ENCODE assay signal across 18 mouse cellular contexts in genomic region chr10:24478535-24478934, GRCm38 (mm10).
A peak's percentile ranks its signal among the peaks of the same experiment; 100 is the strongest.
DNase-seq lines count a peak whose midpoint lies in the region; ATAC-seq and TF ChIP-seq lines count a peak whose summit lies in the region.
"Had no signal": no experiment of that assay in that cellular context is flagged by ENCODE, and none has a peak within 500 bp of the region (broad histone marks: within the 10 kb centered on the region; RNA-seq: fewer than 3 reads in every experiment).

No protein-coding gene starts in this region.

- intact Hi-C loops in heart, postnatal 14 days (cut with DNase I), result no loop called here

- DNase-seq in heart, embryonic 10.5 days (ENCODE audit: low spot score), result no peak
- no peak for DNase-seq in heart, postnatal 14 days
- peak; percentile 43 for DNase-seq in lung, postnatal 0 days (ENCODE audit: low spot score)
- DNase-seq in lung, postnatal 14 days, result no peak
- DNase-seq in intestine, embryonic 14.5 days (ENCODE audit: low spot score), result no peak
- DNase-seq in cerebellum, postnatal 10 days, result no peak
- no peak for DNase-seq in cerebellum, adult 18-20 months
- DNase-seq: B cell, adult 2 months; cerebellum, adult 2 months; gastrocnemius, postnatal 36 days; kidney, adult 11 months; thymus, adult 2 months had no signal

- H3K27ac ChIP-seq in heart, embryonic 10.5 days, result peak overlapping the region; percentile 85
- H3K27ac ChIP-seq in lung, postnatal 0 days (ENCODE audit: low read length), result peak overlapping the region; percentile 38; the same call in 1 of the 2 replicates
- H3K27ac ChIP-seq in intestine, embryonic 14.5 days (ENCODE audit: low read depth), result peak overlapping the region; percentile 51; the same call in 1 of the 2 replicates
- H3K27ac ChIP-seq: forebrain, embryonic 12.5 days; hindbrain, embryonic 13.5 days; limb, embryonic 13.5 days; liver, embryonic 15.5 days; neural tube, embryonic 15.5 days had no signal

- TF ChIP-seq EP300 in lung, postnatal 0 days (IDR thresholded peaks at IDR 0.05), result peak; percentile 12; the same call in 1 of the 2 replicates

- H3K27me3 ChIP-seq in heart, embryonic 10.5 days (ENCODE audit: insufficient read depth, poor library complexity, severe bottlenecking), result no peaks in the 10 kb centered on the region
- no peaks in the 10 kb centered on the region for H3K27me3 ChIP-seq in lung, postnatal 0 days (replicated peaks; ENCODE audit: insufficient read depth, low read length)
- H3K27me3 ChIP-seq in intestine, embryonic 14.5 days (replicated peaks; ENCODE audit: control insufficient read depth, insufficient read depth, low read length), result no peaks in the 10 kb centered on the region
- H3K27me3 ChIP-seq: forebrain, embryonic 12.5 days; hindbrain, embryonic 13.5 days; limb, embryonic 13.5 days; liver, embryonic 15.5 days; neural tube, embryonic 15.5 days had no signal

- H3K9ac ChIP-seq in lung, postnatal 0 days (replicated peaks; ENCODE audit: low read depth), result no peak overlapping the region
- H3K9ac ChIP-seq in intestine, embryonic 14.5 days (ENCODE audit: low read length), result no peak overlapping the region
- H3K9ac ChIP-seq: forebrain, embryonic 12.5 days; hindbrain, embryonic 13.5 days; limb, embryonic 13.5 days; liver, embryonic 15.5 days; neural tube, embryonic 15.5 days had no signal

- no peak overlapping the region for H3K4me2 ChIP-seq in lung, postnatal 0 days (replicated peaks; ENCODE audit: low read depth, low read length)
- H3K4me2 ChIP-seq in intestine, embryonic 14.5 days (ENCODE audit: low read length), result no peak overlapping the region
- H3K4me2 ChIP-seq: forebrain, embryonic 12.5 days; hindbrain, embryonic 13.5 days; limb, embryonic 13.5 days; liver, embryonic 15.5 days; neural tube, embryonic 15.5 days had no signal

- TF ChIP-seq CTCF in lung, postnatal 0 days (IDR thresholded peaks at IDR 0.05), result no peak

- H3K9me3 ChIP-seq in heart, embryonic 10.5 days, result no peaks in the 10 kb centered on the region
- H3K9me3 ChIP-seq in lung, postnatal 0 days (ENCODE audit: low read length), result no peaks in the 10 kb centered on the region
- H3K9me3 ChIP-seq in intestine, embryonic 14.5 days (ENCODE audit: control insufficient read depth, low read length), result peaks cover 5% of the 10 kb centered on the region; the same call in 1 of the 2 replicates
- H3K9me3 ChIP-seq: forebrain, embryonic 12.5 days; hindbrain, embryonic 13.5 days; limb, embryonic 13.5 days; liver, embryonic 15.5 days; neural tube, embryonic 15.5 days had no signal

- peak; percentile 77 for ATAC-seq in lung, postnatal 0 days
- no peak for ATAC-seq in intestine, embryonic 14.5 days (replicated peaks; ENCODE audit: low FRiP score, low TSS enrichment, low read depth)
- ATAC-seq: midbrain, embryonic 16.5 days had no signal

- WGBS in heart, embryonic 10.5 days, result 91% methylated on average over 2 of the region's 2 CpGs
- WGBS in lung, postnatal 0 days, result 82% methylated on average over 2 of the region's 2 CpGs
- WGBS in intestine, embryonic 14.5 days, result 89% methylated on average over 2 of the region's 2 CpGs

- H3K4me1 ChIP-seq in heart, embryonic 10.5 days, result peaks cover 17% of the 10 kb centered on the region
- peaks cover under 1% of the 10 kb centered on the region; the same call in 1 of the 2 replicates for H3K4me1 ChIP-seq in lung, postnatal 0 days (ENCODE audit: insufficient read depth, low read depth, low read length)
- H3K4me1 ChIP-seq in intestine, embryonic 14.5 days (replicated peaks; ENCODE audit: control insufficient read depth, insufficient read depth, low read length), result peaks cover 8% of the 10 kb centered on the region; the same call in 1 of the 2 replicates
- H3K4me1 ChIP-seq: forebrain, embryonic 12.5 days; hindbrain, embryonic 13.5 days; liver, embryonic 15.5 days; neural tube, embryonic 15.5 days had no signal

- no peaks in the 10 kb centered on the region for H3K36me3 ChIP-seq in heart, embryonic 10.5 days
- H3K36me3 ChIP-seq in lung, postnatal 0 days (ENCODE audit: insufficient read depth, low read length), result no peaks in the 10 kb centered on the region
- H3K36me3 ChIP-seq in intestine, embryonic 14.5 days (ENCODE audit: control insufficient read depth, insufficient read depth, low read length), result no peaks in the 10 kb centered on the region
- H3K36me3 ChIP-seq: forebrain, embryonic 12.5 days; hindbrain, embryonic 13.5 days; limb, embryonic 13.5 days; liver, embryonic 15.5 days; neural tube, embryonic 15.5 days had no signal

- no peak overlapping the region for H3K4me3 ChIP-seq in heart, embryonic 10.5 days
- no peak overlapping the region for H3K4me3 ChIP-seq in lung, postnatal 0 days (ENCODE audit: low read depth, low read length)
- no peak overlapping the region for H3K4me3 ChIP-seq in intestine, embryonic 14.5 days (ENCODE audit: low read depth, low read length)
- H3K4me3 ChIP-seq: forebrain, embryonic 12.5 days; hindbrain, embryonic 13.5 days; limb, embryonic 13.5 days; liver, embryonic 15.5 days; neural tube, embryonic 15.5 days had no signal
